Mouse (Mus musculus): ENCODE measurements at regions not wholly inside any gene's neighbourhood (a gene's known extent, or its start where the extent isn't known, plus 50 kb on each side); places are given as distances from the start of the nearest gene placed in this dataset.

- TF ChIP-seq CTCF (IDR thresholded peaks at IDR 0.05; ENCODE audit: low read depth, low read length) (no peak), GATA1 (IDR thresholded peaks at IDR 0.05; ENCODE audit: borderline replicate concordance, low read length) (no peak)
Observed at GRCm38 (mm10) chr11:113140595-113140994, 358.6 kb downstream of the Sox9 start.

Data from G1E (cell line).